Mouse (Mus musculus): ENCODE results near the gene Serp2. TPM values are rescaled to one million over a fixed set of nuclear protein-coding genes. Genes with fewer than 3 reads are reported as not detected.
"Not testable (repeated sequence)": the region's sequence is repeated elsewhere in the genome, so short reads cannot be mapped to it uniquely, and the experiment has no call there.

Gene Serp2
- polyA plus RNA-seq, 1 experiment, result 121 TPM

DNA sequence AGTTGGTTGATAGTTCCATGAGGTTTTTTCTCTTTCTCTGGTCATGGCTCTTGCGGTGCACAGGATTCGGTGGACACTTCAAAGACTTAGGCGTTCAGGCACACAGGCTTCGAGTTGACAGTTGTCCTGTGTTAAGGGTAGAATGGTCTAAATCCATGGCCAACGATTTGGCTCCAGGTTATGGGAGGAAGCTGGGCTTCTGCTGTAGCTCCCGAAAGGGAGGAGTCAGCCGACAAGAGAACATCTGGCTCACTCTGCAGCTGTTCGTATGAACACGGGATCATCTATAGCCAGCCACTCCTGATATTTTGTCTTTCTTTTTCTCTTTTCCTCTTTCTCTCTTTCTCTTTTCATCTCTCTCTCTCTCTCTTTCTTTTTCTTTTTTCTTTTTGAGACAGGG, 11.9 kb upstream of the Serp2 start:
- TF ChIP-seq CTCF (IDR thresholded peaks at IDR 0.05; ENCODE audit: borderline replicate concordance, extremely low read depth, insufficient read depth, insufficient read length), result no peak
- no peak for TF ChIP-seq POLR2A (IDR thresholded peaks at IDR 0.05; ENCODE audit: borderline replicate concordance, extremely low read depth, insufficient read depth, insufficient read length, poor library complexity, severe bottlenecking)
- no peak for DNase-seq (ENCODE audit: low read depth)

DNA sequence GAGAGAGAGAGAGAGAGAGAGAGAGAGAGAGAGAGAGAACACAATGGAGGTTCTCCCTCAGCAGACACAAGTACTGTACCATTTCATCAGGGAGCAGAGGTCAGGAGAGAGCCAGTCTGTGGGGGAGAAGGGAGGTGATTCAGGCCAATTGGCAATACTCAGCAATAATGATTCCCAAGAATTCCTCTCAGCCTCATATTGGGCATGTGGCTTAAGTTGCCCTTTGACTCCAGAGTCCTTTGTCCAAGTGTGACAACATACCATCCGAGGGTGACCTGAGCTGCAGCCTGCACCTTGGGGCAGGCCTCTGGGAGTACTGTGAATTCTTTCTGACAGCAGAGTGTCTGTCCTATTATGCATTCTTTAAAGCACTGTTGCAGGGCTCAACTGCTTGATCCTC, 10.6 kb upstream of the Serp2 start:
- no peak for TF ChIP-seq POLR2A (IDR thresholded peaks at IDR 0.05; ENCODE audit: borderline replicate concordance, extremely low read depth, insufficient read depth, insufficient read length, poor library complexity, severe bottlenecking)
- no peak for TF ChIP-seq CTCF (IDR thresholded peaks at IDR 0.05; ENCODE audit: borderline replicate concordance, extremely low read depth, insufficient read depth, insufficient read length)
- no peak for DNase-seq (ENCODE audit: low read depth)

DNA sequence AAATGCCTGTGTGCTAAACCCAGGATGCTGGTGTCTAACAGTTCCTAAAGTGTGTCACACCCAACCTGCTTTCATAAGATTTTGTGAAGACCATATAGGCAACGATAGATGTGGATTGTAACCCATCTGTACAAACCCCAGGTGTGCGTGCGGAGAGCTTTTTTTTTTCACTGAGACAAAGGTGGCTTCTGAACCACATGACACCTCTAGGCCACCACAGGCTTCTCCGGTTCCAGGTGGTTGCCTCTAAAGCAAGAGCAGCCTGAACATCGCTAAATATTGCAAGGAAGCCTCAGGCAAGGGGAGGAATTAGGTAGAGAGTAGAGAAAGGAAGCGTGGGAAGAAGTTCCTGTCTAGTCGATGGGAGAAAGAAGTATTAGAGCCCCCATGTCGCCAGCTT, 10.0 kb upstream of the Serp2 start:
- DNase-seq (ENCODE audit: low read depth), result no peak
- TF ChIP-seq POLR2A (IDR thresholded peaks at IDR 0.05; ENCODE audit: borderline replicate concordance, extremely low read depth, insufficient read depth, insufficient read length, poor library complexity, severe bottlenecking), result no peak
- no peak for TF ChIP-seq CTCF (IDR thresholded peaks at IDR 0.05; ENCODE audit: borderline replicate concordance, extremely low read depth, insufficient read depth, insufficient read length)

DNA sequence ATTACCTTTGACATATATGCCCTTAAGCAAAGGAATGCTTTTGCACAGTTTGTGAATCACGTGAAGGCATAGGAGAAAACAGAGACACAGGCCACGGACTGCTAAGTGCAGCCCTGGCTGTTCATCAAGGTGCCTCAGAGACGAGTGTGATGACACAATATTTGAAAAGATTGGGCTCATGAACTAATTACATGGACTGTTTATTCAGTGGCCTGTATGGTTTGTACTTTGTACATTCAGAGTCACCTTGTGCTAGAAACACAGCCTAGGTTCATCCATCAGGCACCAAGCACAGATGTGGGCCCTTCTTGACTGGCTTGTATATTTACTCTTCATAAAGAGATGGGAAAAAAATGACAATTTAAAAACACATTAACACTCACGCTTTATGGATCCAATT, 9.5 kb upstream of the Serp2 start:
- no peak for TF ChIP-seq CTCF (IDR thresholded peaks at IDR 0.05; ENCODE audit: borderline replicate concordance, extremely low read depth, insufficient read depth, insufficient read length)
- TF ChIP-seq POLR2A (IDR thresholded peaks at IDR 0.05; ENCODE audit: borderline replicate concordance, extremely low read depth, insufficient read depth, insufficient read length, poor library complexity, severe bottlenecking), result no peak

DNA sequence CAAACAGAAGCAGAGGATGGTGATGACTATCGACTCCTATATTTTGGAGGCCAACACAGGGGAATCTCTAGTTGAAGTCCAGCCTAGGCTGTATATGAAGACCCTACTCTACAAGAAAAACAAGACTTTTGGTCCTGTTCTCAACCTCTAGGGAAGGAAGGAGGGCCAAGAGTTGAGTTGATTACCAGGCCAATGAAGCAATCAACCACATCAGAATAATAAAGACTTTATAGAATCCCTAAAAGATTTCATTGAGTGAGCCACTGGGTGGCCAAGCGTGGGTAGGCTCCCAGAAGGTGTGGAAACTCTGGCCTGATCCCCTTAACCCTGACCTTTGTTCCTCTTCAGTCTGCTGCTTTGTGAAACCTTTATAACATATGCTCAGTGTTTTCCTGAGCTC, 2.5 kb upstream of the Serp2 start:
- no peak for TF ChIP-seq CTCF (IDR thresholded peaks at IDR 0.05; ENCODE audit: borderline replicate concordance, extremely low read depth, insufficient read depth, insufficient read length)
- no peak for TF ChIP-seq POLR2A (IDR thresholded peaks at IDR 0.05; ENCODE audit: borderline replicate concordance, extremely low read depth, insufficient read depth, insufficient read length, poor library complexity, severe bottlenecking)
- DNase-seq (ENCODE audit: low read depth), result no peak

More for the DNA sequence above, 9.5 kb upstream of the Serp2 start:
- DNase-seq (ENCODE audit: low read depth), result no peak

DNA sequence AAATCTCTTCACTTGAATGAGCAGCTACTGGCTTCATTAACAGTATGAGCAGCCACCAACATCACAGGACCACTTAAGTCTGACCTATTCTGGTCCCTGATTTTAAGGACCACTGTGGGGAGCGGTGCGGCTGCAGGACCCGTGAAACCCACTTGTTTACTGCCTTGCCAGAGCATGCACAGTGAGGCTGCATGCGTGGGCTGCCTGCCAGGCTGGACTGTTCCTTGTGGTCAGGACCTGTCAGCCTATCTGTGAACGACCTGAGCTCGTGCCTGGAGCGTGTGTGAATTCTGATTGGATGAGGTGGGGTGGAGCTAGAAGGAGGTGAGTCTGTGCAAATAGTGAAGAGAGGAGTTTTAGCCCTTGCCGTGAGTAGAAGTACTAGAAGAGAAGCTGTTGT, 1.5 kb upstream of the Serp2 start:
- DNase-seq (ENCODE audit: low read depth), result not testable (repeated sequence)

DNA sequence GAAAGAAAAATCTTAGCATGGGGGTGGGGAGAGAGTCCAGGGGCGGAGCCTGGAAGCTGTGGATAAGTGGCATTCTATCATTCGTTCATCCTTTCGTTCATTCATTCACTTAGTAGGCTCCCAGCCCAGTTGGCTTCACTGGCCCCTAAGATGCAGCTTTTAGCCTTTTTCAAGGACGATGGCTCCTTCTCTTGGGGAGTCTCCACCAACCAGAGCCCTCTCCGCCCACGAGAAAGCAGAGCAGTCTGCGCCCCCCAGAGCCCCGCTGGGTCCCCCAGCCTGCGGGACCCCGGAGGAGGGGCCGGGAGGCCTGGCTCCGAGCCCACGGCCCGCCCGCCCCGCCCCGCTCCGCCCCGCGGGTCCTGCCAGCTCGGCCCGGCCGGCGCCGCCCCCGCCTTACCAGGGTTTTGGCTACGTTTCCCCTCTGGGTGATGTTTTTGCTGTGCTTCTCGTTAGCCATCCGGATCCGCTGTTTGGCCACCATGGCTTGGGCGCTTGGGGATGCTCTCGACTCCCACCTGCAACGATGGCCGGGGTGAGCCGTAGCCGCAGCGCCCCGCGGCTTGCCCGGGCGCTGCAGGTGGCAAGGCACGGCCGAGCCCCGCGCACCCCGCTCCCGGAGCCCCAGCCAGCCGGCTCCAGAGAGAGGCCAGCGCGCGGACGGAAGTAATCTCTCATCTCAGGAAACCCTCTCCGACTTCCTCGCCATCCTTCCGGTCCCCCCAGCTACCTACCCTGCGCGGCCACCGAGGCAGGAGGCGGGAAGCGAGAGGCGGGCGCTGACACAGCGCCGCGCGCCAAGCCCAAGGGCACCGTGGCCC, 448 bp downstream of the Serp2 start:
- TF ChIP-seq POLR2A (IDR thresholded peaks at IDR 0.05; ENCODE audit: borderline replicate concordance, extremely low read depth, insufficient read depth, insufficient read length, poor library complexity, severe bottlenecking) (0 out of 2 replicates have a peak, but pooled peaks have one; percentile 27), CTCF (IDR thresholded peaks at IDR 0.05; ENCODE audit: borderline replicate concordance, extremely low read depth, insufficient read depth, insufficient read length) (no peak)
- DNase-seq (ENCODE audit: low read depth), result peak; percentile 78

DNA sequence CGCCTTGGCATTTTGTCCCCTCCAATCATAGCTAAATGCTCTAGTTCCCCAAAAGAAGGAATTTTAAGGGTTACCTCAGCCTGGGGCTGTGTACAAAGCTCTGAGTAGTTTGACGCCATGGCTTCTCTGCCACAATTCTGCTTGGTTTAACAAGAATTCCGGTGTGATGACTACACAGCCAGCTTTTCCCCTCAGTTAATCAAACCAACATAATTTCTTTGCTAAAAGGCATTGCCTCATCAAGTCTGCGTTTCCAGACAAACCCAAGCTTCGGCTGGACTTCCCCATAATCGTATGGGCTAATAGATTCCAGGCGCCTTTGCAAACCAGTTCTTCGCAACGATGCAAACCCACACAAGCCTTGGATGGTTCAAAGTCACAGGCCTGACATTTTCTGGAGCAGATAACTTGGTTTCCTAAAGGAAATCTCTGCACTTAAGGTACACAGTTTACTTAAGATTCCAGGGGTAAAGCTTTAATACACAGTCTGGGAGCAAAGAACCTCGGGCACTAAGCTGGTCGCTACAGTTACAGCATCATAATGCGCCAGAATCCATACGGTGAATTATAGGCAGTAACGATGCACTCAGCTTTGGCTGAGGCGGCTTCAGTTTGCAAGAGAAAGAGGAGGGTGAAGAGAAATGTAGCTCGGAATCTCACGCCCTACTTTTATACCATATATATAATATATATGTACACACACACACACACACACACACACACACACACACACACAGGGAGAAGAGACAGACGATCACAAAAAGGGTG, 1.2 kb downstream of the Serp2 start:
- TF ChIP-seq POLR2A (IDR thresholded peaks at IDR 0.05; ENCODE audit: borderline replicate concordance, extremely low read depth, insufficient read depth, insufficient read length, poor library complexity, severe bottlenecking) (no peak), CTCF (IDR thresholded peaks at IDR 0.05; ENCODE audit: borderline replicate concordance, extremely low read depth, insufficient read depth, insufficient read length) (no peak)
- DNase-seq (ENCODE audit: low read depth), result peak; percentile 75

DNA sequence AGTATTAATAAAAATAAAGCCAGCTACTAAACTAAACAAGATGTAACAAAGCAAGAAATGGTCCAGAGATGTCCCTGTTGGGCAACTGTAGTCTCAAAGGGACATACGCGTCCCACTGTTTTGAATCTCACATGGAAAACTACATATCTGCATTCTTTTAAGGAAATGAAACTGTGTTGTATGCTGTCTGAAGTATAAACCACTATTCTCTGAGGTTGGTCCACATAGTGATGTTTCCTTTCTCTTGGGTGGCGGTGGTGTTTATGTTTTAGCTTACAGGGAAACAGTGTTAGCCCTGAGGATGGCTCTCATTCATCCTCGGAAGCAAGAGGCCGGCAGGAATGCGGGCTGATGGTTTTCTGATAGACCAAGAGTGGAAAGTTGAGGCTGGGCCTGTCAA, 12.6 kb downstream of the Serp2 start:
- TF ChIP-seq POLR2A (IDR thresholded peaks at IDR 0.05; ENCODE audit: borderline replicate concordance, extremely low read depth, insufficient read depth, insufficient read length, poor library complexity, severe bottlenecking) (no peak), CTCF (IDR thresholded peaks at IDR 0.05; ENCODE audit: borderline replicate concordance, extremely low read depth, insufficient read depth, insufficient read length) (no peak)
- DNase-seq (ENCODE audit: low read depth), result no peak

DNA sequence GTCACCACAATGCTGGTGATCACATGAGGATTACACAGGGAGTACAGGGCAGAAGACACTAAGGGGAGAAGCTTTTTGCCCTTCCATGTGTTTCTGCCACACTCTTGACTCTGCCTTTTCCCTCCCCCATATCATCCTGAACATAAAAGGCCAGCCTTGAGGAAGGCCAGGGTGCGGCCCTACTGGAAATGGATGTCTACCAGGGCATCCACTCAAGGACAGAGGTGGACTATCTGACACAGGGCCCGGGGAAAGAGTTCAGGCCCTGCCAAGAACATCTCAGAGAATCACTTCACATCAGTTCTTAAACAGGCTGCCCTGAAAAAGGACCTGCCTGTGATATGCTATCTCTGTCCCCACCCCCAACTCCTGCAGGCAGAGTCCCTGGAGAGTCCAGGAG, 15.3 kb downstream of the Serp2 start:
- no peak for TF ChIP-seq CTCF (IDR thresholded peaks at IDR 0.05; ENCODE audit: borderline replicate concordance, extremely low read depth, insufficient read depth, insufficient read length)
- DNase-seq (ENCODE audit: low read depth), result no peak

DNA sequence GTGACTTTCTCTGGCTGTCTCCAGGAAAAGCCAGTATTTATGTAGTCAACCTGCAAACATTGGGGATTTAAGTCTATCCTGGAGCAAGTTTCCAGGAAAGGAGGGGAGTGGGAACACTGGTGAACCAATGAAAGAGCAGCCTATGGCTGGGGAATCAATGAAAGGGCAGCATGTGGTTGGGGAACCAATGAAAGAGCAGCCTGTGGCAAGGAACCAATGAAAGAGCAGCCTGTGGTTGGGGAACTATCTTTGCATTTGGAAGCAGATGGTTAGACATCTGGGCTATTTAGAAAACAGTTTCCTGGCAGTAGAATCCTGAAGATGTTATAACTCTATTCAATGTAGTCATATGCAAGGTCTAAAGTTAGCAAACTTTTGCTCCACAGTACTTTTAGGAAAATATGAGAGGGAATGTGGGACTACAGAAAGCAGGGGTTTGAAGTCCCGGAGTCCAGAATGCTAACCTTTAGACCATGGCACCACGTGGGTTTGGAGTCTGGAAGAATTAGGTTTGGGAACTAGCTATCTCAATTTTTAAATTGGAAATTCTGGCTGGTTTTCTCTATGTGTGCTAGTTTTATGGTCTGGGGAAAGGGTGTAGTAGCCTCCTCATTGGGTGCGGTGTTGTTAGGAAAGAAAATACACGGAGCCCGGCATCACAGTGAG, 16.6 kb downstream of the Serp2 start:
- DNase-seq (ENCODE audit: low read depth), result peak; percentile 20
- TF ChIP-seq POLR2A (IDR thresholded peaks at IDR 0.05; ENCODE audit: borderline replicate concordance, extremely low read depth, insufficient read depth, insufficient read length, poor library complexity, severe bottlenecking) (no peak), CTCF (IDR thresholded peaks at IDR 0.05; ENCODE audit: borderline replicate concordance, extremely low read depth, insufficient read depth, insufficient read length) (no peak)

All from brain, embryonic 14.5 days (tissue).